Mouse (Mus musculus): ENCODE measurements around the gene Plk3. TPM values are rescaled to one million over a fixed set of nuclear protein-coding genes. Genes with fewer than 3 reads are reported as not detected.

Gene Plk3
- 0.42 TPM in 1 of 2 replicates, not detected in the other for total RNA-seq (2015; ENCODE audit: low replicate concordance)
- 1.7 TPM in 1 of 2 replicates, not detected in the other for total RNA-seq (2017; ENCODE audit: low replicate concordance)

- ATAC-seq (replicated peaks; ENCODE audit: low FRiP score, poor library complexity, severe bottlenecking), result peak; percentile 94
Measured at GRCm38 (mm10) chr4:117133817-117134600, at the start of gene Plk3. Gene Plk3 (minus strand): TSS chr4:117133963.

DNA sequence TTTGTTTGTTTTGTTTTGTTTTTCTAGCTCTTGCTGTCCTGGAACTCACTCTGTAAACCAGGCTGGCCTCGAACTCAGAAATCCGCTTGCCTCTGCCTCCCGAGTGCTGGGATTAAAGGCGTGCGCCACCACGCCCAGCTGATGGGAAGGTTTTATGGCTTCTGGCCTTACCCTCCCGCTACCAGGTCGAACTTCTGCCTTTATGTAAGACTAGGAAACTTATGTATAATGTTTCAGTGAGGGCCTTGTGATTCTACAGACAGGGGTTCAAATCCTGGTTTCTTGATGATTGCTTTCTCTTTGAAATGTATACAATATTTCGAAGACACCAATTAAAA is 49.0 kb upstream of the Plk3 start:
- ATAC-seq (replicated peaks; ENCODE audit: low FRiP score, poor library complexity, severe bottlenecking), result 0 out of 2 replicates have a peak, but pooled peaks have one; percentile 26

DNA sequence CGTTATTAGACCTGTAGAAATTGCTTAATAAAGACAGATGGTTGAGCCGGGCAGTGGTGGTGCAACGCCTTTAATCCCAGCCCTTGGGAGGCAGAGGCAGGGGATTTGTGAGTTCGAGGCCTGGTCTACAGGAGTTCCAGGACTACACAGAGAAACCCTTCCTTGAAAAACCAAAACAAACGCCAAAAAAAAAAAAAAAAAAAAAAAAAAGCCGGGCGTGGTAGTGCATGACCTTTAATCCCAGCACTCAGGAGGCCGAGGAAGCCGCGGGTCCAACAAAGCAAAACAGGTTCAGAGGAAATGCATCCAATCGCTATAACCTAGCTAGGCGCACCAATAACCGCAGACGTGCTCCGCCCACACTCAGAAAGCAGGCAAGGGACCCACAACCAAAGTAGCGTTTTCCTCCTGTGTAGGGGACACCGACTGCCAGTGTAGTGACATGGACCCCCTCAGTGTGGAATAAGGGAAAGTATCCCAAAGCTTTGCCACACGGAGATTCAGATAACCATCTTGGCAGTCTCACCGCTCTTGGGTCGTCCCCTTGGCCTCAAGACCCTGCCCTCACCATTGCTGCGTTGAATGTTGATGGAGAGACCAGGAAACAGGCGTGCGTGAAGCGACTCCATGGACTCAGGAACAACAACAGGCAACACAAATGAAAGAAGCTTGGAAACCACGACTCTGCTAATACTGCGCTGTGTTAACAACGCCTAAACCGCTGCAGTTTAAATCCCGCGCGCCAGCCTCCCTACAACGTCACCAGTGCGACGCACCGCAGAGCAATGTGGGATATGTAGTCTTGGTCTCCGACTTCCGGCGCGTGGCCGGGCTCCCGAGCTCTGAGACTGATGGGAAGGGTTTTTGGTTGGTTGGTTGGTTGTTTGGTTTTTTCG is 48.3 kb upstream of the Plk3 start, which contains the start of gene Kif2c:
Kif2c (minus strand) TSS at position 777 of the 896 bp plus-strand sequence.
- peak; percentile 97 for ATAC-seq (replicated peaks; ENCODE audit: low FRiP score, poor library complexity, severe bottlenecking)

- ATAC-seq (replicated peaks; ENCODE audit: low FRiP score, poor library complexity, severe bottlenecking), result no peak
Measured at GRCm38 (mm10) chr4:117169936-117170335, 36.2 kb upstream of the Plk3 start.

DNA sequence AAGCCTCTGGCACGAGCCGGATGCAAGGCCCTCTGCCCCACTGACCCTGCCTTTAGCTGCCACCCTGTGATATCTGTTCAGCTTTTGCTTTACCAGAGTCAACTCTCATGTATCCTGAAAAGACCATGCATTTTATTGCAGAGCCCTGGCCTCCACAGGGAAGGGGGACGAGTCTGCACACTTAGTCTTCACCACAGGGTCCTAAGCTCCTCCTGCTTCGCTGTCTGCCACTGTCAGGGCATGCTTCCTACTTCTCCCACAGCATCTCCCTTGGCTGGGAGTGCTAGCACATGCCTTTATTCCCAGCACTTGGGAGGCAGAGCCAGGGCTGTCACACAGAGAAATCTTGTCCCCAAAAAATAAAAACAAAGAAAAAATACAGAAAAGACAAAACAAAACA is 27.4 kb upstream of the Plk3 start:
- no peak for ATAC-seq (replicated peaks; ENCODE audit: low FRiP score, poor library complexity, severe bottlenecking)

DNA sequence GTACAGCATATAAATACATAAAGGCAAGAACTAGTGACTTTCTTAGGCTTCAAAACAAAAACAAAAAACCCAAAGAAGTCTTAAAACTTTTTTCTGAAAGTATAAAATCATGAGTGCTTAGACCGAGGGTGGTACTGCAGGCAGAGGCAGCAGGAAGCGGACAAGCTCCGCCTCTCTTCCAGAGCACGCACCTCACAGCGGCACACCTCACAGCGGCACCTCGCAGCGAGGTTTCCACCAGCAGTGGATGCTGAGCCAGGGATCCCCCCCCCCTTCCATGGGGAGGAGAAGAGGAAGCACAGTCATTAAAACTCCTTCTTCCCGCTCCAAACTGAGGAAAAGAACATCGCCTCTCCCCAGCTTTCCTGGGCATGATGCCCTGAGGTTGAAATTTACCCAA is 25.9 kb upstream of the Plk3 start:
- no peak for ATAC-seq (replicated peaks; ENCODE audit: low FRiP score, poor library complexity, severe bottlenecking)

GRCm38 (mm10) chr4:117156372-117156771 is 22.6 kb upstream of the Plk3 start:
- ATAC-seq (replicated peaks; ENCODE audit: low FRiP score, poor library complexity, severe bottlenecking), result no peak

DNA sequence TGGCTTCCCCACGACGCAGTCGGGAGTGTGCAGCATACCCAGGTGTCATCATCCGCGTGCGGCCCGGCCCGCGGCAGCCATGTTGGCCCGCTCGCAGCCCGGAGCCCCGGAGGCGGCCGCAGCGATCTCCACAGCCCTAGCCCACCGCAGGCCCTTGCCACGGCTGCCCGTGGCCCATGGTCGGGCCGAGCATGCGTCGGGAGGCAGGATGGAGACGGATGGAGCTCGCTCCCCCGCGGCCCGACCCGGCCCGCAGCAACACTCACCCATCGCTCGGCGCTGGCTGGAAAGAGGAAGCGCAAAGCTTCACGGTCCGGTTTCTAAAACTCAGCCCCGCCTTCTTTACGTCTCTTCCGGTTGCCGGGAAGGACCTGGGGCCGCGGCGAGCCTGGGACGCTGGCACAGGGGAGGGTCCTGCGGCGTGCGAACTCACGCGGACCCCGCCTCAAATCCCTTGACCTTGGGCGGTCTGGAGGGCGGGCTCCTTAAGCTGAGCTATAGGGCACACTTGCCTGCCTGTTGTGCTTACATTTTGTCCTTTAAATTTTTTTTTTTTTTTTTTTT is 22.1 kb upstream of the Plk3 start, which contains the start of gene Rps8:
Rps8 (minus strand) TSS at position 452 of the 564 bp plus-strand sequence.
- ATAC-seq (replicated peaks; ENCODE audit: low FRiP score, poor library complexity, severe bottlenecking), result peak; percentile 94

GRCm38 (mm10) chr4:117155020-117155791 is 21.4 kb upstream of the Plk3 start:
- peak; percentile 25; the same call in 1 of the 2 replicates for ATAC-seq (replicated peaks; ENCODE audit: low FRiP score, poor library complexity, severe bottlenecking)

DNA sequence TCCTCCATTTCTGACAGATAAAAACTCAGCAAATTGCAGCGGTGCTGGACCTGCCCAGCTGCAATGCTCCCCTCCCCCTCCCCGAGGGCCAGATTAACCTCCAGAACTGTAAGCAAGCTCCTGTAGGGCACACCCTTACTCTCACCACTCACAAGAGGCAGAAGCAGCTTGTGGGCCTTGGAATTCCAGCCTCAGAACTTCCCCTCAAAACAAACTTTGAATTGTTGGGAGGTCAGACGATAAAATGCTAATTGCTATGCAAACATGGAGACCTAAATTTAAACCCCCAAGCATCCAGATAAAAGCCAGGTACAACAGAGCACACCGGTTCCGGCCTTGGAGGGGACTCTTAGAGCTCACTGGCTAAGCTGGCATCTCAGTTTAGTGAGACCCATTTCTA is 19.0 kb upstream of the Plk3 start:
- no peak for ATAC-seq (replicated peaks; ENCODE audit: low FRiP score, poor library complexity, severe bottlenecking)

- no peak for ATAC-seq (replicated peaks; ENCODE audit: low FRiP score, poor library complexity, severe bottlenecking)
Measured at GRCm38 (mm10) chr4:117151416-117151815, 17.7 kb upstream of the Plk3 start.

DNA sequence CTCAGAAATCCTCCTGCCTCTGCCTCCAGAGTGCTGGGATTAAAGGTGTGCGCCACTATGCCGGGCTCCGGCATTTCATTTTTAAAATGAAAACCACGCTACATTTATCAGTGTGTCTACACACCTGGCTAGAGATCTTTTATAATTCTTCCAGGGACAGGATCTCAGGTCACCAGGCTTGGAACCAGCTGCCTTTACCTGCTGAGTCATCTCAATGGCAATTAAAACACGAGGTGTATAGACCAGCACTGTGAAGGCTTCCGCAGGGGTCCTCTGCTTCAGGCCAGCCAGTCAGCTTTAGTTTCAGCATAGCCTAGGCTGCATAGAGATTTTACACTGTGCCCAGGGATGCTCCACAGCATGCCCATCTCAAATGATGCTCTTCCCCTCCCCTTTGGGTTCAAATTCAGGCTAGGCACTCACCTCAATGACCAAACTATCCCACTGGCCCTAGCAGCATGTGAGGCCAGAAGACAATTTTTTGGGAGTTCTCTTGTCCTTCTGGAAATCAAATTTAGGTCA is 16.5 kb upstream of the Plk3 start:
- no peak for ATAC-seq (replicated peaks; ENCODE audit: low FRiP score, poor library complexity, severe bottlenecking)

GRCm38 (mm10) chr4:117149291-117150211 is 15.8 kb upstream of the Plk3 start:
- no peak for ATAC-seq (replicated peaks; ENCODE audit: low FRiP score, poor library complexity, severe bottlenecking)

DNA sequence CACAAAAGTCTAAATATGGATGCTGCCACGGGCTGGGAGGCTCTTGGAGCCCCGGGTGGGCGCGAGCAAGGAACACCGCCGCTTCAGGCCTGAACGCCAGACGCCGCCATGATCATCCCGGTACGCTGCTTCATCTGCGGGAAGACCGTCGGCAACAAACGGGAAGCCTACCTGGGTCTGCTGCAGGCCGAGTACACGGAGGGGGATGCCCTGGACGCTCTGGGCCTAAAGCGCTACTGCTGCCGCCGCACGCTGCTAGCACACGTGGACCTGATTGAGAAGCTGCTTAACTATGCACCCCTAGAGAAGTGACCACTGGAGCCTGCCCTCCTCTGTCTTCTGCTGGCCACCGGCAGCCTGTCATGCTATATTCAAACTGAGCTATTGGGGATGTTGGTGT is 15.1 kb upstream of the Plk3 start:
- ATAC-seq (replicated peaks; ENCODE audit: low FRiP score, poor library complexity, severe bottlenecking), result no peak

DNA sequence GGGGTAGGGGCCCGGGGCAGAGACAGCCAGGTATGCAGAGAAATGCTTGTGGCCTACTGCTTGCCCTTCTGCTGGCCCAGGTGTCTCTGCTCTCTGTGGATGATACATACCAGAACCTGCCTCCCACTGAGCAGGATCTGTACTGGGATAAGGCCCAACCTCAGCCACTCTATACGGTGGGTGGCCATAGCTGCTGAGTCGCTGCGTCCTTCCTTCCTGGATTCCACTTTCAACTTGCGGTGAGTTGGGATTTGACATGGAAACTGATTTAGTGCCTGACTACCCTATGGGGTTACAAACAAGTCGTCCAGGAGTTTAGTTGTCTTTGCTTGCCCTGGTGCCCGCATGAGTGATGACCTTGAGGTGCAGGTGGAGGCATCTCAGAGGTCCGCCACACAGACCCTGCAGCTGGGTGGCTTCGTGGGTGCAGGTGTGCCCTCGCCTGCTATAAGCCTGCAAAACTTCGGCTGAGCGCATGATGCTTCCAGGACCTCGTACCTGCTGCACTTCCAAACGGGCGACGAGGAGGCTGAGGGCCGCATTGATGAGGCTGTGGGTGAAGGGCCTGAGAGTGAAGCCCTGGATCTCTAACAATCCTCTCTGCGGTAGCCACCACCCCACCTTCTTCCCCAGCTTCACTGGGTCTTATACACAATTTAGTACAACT is 14.4 kb upstream of the Plk3 start:
- no peak for ATAC-seq (replicated peaks; ENCODE audit: low FRiP score, poor library complexity, severe bottlenecking)

DNA sequence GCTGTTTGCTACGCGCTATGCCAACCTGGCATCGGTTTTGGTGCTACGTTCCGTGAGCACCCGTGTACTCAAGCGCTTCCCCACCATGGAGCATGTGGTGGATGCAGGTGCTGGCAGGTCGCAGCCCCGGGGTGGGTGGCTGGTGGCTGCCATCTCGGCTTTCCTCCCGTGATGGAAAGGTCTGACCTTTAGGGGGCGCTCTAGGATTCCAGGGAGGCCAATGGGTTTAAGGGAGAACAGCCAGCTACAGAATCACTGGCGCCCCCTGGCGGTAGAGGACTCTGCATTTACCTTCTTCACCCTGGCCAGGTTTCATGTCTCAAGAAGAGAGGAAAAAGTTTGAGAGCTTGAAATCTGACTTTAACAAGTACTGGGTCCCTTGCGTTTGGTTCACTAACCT is 12.4 kb upstream of the Plk3 start:
- peak; percentile 79 for ATAC-seq (replicated peaks; ENCODE audit: low FRiP score, poor library complexity, severe bottlenecking)

DNA sequence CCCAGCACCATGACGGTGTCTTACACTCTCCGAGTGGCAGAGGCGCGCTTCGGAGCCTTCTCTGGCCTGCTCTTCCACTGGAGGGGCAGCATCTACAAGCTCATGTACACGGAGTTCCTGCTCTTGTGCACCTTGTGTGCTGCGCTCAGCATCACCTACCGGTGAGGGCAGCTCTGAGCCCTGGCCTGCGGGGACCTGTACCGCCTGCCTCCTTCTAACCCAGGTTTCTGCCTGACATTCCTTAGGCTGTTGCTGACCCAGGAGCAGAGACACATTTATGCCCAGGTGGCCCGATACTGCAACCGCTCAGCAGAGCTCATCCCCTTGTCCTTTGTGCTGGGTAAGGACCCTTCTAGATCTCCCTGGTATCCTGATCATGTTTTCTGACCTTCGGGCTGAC is 11.5 kb upstream of the Plk3 start:
- ATAC-seq (replicated peaks; ENCODE audit: low FRiP score, poor library complexity, severe bottlenecking), result no peak

DNA sequence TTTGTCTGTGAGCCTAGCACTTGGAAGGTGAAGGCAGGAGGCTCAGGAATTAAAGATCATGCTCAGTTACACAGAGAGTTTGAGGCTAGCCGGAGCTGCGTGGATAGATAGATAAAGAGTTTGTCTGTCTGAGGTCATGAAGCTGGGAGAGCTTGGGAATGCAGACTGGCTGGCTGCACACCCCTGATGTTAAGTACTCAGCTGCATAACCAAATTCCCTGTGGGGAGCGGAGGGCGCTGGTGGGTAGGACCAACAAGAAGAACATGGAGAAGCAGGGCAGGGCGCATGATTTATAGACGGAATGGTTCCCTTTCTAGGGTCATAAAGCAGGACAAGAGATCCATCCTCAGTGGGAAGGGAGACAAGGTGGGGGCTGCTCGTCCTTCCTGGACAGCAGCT is 9.3 kb upstream of the Plk3 start:
- ATAC-seq (replicated peaks; ENCODE audit: low FRiP score, poor library complexity, severe bottlenecking), result no peak
